Mouse (Mus musculus): ENCODE results near the gene Chfr. TPM values are rescaled to one million over a fixed set of nuclear protein-coding genes. Genes with fewer than 3 reads are reported as not detected.
"Not testable (repeated sequence)": the region's sequence is repeated elsewhere in the genome, so short reads cannot be mapped to it uniquely, and the experiment has no call there.

Chfr gene
- total RNA-seq, 4 experiments from 2014 or later: 25.6 to 46.9 (median 37.0) TPM

DNA sequence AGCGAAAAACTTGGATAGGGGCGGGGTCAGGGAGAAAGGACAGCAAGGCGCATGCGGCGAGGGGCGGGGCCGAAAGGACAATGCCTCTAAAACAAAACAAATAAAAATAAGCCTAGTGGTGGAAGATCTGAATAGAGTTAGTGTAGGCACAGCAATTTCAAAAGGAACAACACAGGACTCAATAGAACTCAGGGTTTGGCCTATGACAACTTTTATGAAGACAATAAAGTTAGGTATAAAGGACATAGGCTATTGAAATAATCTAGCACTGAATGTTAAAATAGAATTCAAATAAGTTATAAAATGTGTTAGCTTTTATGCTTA is 27.4 kb upstream of the Chfr start:
- no peak for DNase-seq

DNA sequence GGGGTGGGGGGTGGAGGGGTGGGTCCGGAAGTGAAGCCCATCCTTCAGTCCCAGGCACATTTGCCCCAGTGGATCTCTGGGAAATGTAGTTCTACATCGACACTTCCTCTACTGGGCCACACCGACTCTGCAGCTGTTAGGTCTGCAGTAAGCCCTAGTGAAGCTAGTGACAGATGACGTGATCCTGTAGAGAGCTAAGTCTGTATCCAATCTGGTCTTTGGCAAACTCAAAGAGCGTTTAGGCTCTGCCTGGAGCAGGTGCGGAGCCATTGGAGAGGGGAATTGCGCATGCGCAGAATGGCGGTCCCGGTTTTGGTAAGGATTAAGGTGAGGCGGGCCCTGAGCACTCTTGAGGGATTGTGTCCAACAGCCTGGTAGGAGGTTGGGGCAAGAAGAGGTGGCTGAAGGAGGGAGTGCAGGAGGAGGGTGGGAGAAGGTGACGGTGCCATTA is 25.6 kb upstream of the Chfr start, which contains the start of gene Zfp605:
Zfp605 (plus strand) TSS at position 102 of the 451 bp plus-strand sequence.
- peak; percentile 86 for DNase-seq

DNA sequence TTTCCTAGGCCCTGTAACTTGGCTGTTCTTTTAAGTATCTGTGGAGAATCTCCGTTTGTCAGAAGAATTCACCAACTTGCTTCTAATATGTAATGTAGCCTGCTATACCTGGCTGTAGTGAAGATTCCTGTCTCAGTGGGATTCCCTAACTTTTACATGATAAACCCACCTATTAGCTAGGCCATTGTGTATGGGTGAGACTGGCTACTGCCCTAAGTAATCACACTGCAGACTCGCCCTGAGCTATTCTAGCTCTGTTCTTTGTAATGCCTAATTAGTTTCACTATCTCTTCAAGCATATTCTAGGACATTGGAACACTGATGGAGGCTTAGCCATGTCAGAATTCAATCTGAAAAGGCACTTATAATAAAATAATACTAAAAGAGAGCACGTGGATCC is 13.3 kb upstream of the Chfr start:
- not testable (repeated sequence) for DNase-seq

DNA sequence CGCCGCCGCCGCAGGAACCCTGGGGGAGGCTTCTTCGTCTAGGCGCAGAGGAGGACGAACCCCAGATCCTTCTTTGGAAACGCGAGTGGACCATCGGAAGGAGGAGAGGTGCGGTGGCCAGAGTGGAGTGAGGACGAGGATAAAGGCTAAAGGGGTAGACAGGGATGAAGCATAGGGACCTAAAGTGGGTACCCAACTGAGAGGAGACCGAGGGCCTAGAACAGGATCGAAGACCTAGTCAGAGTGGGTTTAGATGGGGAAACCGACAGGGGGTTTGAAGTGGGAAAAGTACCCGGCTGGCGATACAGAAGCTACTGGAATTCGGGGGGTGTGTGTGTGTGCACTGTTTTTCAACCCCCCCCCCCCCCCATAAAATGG is 434 bp downstream of the Chfr start:
- no peak for DNase-seq

DNA sequence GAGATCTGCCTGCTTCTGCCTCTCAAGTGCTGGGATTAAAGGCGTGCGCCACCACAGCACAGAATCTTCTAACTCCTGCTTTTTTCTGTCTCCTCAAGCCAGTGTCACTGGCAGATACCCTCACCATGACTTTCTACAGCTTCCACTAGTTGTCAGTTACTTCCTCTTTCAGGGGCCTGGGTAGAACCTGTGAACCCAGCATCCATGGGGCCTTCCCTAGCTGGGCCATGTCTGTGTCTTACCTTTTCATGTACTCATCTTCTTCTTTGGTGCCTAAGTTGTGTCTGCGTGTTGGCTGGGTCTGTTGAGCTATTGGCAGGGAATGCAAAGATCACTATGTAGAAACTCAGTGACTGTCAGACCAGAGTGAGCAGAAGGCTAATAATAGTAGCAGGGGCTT is 2.2 kb downstream of the Chfr start:
- no peak for DNase-seq

DNA sequence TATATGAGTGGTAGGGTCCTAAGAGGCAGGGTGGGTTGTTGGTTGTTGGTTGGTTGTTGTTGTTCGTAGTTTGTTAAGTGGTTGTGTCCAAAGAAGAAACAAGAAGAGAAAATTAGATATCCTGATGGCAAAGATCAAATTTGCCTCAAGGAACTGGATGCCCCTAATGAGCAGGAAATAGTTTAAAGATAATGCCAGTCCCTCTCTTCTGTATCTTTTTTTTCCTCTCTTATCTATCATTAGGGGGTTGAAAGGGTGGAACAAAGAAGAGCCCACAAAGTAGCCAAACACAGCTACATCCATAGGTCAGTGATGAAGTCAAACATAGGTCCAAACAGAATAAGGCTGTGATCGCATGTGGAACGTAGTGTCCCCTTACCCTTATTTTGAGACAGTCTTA is 3.7 kb downstream of the Chfr start:
- no peak for DNase-seq

DNA sequence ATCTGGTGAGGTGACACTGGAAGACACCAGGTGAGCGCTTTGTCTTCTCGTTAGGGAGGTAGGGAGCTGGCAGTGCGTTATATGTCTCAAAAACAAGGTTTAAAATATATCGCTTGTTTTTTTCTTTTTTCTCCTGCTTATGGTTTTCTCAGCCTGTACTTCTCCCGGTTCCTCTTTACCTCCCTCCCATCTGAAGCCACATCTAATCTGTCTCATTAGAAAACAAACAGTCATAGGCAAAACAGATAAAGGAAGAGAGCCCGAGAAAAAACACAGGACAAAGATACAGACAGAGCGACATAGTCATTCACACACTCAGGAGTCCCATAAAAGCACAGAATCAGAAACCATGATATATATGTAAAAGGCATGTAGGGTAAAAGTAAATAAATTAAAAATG is 4.8 kb downstream of the Chfr start:
- DNase-seq: no peak

DNA sequence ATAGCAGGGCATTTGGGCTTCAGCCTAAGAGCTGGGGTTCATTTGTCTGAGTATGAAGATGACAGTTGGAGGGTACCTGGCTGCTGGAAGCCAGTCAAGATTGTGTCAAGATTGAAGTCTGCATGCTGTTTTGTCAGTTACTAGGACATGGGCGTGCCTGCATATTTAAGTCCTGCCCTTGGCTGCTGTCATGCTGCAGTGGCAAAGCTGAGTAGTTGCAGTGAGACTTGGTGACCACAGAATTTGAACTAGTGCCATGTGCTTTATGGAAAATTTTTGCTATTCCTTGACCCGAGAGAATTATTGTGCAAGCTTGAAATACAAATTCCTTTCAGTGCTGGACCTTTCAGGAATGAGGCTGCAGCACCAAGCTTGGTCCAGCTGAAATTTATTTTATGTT is 6.7 kb downstream of the Chfr start:
- DNase-seq: peak; percentile 46

DNA sequence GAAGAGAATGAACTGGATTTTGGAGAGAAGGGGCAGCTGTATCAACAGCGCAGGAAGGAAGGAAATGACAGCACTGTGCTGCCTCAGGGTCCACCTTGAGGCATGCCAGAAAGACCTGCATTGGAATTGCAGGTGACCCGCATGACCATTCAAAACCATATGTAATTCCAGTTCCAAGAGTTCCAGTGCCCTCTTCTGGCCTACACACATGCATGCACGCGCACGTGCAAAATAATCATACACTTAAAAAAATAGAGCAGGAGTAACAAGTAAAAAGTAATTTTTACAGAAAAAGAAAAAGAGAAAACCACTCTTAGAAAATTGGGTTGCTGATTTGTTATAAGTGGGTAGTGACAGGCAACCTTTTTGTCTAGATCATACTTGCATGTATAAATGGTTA is 7.4 kb downstream of the Chfr start:
- DNase-seq: no peak

DNA sequence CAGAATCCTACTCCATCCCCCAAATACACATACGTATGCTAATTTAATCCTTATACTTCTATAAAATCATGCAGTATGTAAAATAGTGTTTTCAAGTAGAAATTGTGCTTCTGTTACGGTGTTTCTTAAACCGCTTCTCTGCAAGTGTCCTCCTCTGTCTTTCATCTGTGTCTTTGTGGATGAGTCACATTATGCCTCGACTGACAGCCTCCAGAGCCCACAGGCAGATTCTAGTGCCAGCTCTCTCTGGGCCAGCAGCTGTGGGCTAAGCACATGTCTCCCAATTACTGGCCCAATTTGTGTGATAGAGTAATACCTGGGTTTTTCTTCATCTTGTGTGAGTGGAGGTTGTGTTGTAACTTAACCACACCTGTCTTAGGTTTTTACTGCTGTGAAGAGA is 33.7 kb downstream of the Chfr start:
- DNase-seq: no peak

DNA sequence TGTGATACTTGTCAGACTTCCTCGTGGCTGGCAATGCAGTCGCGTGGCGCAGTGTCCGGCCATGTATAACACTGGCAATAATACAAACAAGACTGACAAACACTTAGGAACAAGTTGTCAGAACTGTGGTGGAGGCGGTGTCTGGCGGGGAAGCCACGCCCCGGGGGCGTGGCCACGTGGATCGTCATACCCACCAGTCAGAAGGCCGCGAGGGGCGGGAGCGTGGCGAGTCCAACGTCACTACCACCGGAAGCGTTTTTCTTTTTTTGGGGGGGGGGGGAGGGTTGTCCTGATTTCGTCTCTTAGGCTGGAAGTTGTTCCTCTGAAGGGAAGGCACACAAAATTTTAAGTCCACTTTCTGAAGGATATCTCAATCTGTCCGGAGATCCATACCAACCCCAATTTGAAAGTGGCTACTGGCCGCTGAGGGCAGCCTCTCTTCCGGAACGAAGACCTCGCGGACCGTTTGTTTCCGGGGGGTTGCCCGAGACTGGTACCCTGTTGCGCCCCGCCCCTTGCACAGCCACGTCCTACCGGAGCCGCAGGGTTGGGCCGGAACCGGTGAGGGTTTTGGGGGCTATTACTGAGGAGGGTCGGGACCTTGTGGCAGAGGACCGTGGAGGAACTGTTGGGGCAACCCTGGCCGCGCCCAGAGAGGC is 40.8 kb downstream of the Chfr start, which contains the start of gene Golga3:
Golga3 (plus strand) TSS at position 340 of the 659 bp plus-strand sequence.
- DNase-seq: peak; percentile 92

DNA sequence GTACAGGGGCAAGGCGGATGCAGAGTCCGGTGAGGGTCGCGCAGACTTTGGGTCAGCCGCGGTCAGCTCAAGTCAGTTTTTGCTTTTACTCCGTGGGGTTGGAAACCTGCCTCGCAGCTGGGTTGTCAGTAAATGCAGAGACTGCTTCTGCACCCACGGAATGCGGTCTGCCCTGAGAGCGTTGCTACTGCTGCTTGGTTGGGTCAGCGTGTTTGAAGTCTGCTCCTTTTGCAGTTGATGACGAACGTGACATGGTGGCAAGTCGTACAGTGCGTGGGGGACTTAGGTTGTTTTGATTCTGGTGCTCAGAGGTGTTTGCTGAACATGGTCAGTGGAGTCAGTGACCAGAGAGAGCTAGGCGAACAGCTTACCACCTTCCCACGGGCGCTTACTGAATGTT is 41.4 kb downstream of the Chfr start:
- no peak for DNase-seq

DNA sequence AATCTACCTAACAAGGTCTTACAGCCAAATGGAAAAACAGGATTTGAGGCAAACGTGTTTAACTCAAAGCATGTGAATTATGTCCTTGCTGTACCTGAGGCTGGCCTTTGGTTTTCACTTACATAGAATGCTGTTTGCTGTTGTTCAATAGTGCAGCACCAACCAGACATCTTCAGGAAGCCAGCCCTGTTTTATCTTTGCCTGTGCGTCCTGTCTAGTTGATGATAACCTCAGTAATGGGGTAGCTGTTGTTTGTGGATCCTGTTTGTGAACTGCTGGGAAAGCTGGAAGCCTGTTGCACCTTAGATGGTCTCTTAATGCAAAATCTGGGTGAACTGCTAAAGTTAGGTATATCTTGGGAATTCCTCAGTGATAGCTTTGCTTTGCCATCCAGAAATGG is 43.0 kb downstream of the Chfr start:
- DNase-seq: no peak

DNA sequence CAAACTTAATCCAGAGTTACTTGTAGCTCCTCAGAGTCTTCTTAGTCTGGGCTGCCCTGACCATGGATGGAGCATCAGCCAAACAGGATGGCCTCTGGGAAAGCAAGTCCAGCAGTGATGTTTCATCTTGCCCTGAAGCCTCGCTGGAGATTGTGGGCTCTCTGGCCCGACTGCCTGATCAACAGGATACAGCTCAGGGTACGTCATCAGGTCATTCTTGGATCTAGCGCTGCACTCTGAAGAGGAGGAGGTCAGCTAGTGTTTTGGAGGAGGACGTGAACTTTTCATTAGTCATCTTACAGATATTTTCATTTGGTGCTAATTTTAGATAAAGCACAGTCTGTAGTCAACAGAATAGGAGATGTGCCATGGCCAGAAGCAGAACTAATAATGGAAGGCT is 46.1 kb downstream of the Chfr start:
- DNase-seq: peak; percentile 41

DNA sequence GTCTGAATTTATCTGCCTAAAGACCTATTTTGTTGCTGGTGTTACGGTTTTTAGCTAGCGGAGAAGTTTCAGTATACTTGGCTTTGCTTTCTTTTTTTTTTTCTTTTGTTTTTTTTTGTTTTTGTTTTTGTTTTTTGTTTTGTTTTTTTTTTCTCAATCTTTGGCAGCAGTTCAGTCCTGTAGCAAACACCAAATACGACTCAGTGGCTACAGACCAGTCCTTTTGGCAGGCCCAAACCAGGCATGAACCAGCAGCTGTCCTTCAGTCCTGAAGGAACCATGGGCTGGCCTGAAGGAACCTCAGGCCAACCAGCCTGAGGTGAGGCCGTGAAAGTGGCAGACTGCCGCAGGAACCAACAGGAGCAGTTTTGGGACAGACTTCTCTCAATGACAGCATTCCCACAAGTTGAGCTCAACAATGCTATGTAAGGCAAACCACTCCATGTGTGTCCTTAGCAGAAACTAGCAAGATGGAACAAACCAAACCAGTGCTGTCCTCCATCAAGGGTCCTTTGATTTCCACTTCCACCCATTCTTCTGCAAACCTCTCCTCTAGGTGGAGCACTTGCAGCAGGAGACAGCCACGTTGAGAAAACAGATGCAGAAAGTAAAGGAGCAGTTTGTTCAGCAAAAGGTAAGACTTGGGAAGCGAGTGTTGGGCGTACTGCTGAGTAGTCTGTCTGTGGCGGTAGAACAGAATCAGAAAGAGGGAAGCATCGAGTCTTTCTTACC is 67.7 kb downstream of the Chfr start:
- DNase-seq: no peak

DNA sequence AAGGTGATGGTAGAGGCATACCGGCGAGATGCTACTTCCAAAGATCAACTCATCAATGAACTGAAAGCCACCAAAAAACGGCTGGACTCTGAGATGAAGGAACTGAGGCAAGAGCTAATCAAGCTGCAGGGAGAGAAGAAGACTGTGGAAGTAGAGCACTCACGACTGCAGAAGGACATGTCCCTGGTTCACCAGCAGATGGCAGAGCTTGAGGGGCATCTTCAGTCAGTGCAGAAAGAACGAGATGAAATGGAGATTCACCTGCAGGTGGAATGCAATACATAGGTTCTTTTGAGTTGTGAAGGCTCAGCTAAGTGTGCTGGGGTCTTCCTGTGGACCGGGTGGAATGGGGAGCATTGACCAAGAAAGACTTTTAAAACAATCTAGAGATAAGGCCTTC is 69.1 kb downstream of the Chfr start:
- no peak for DNase-seq

DNA sequence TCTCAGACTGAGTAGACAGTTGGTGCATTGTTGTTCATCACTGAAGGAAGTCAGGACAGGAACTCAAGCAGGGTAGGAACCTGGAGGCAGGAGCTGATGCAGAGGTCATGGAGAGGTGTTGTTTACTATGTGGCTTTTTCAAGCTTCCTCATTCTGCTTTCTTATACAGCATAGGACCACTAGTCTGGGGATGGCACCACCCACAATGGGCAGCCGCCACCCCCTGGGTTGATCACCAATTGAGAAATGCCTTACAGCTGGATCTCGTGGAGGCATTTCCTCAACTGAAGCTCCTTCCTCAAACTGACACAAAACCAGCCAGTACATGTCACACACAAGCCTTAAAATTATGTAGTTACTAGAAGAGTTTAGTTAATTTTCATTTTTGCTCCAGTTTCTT is 75.7 kb downstream of the Chfr start:
- no peak for DNase-seq

DNA sequence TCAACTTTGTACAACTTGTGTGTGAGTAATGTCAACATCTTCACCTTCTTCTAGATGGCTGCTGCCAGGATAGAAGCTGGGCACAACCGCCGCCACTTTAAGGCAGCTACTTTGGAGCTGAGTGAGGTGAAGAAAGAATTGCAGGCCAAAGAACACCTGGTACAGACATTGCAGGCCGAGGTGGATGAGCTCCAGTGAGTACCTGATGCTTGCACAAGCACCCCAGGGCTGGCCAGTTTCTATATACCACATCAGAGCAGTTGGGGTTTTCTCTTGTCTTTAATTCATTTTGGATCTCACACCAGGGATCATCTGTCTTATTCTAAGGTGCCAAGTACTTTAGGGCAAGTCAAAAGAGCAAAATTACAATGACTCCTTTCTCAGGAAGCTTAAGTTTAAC is 81.1 kb downstream of the Chfr start:
- DNase-seq: no peak

DNA sequence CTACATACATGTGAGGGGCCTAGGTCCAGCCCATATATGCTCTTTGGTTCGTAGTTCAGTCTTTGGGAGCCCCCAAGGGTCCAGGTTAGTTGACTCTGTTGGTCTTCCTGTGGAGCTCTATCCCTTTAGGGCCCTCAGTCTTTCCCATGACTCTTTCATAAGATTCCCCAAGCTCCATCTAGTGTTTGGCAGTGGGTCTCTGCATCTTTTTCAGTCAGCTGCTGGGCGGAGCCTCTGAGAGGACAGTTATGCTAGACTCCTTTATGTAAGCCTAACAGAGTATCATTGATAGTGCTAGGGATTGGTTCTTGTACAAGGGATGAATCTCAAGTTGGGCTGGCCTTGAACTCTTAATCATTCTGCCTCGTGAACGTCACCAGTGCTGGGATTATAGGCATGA is 84.7 kb downstream of the Chfr start:
- DNase-seq: no peak

Other genes with a start within 250 kb of the Chfr start
- gene Gm15446, start 212.4 kb upstream of the Chfr start, total RNA-seq (2022): 10 to 100 TPM; 10.2 to 19.9 (median 15.1) TPM
- gene Zfp932, start 139.3 kb upstream of the Chfr start, total RNA-seq (2022): 10 to 100 TPM; 20.6 to 45.8 (median 33.3) TPM
- 10 to 100 TPM in 1 of 4 experiments, 1 to 10 TPM in 3; 6.7 to 19.1 (median 8.3) TPM for gene Gm17655, start 63.3 kb upstream of the Chfr start, total RNA-seq (2022)
- gene Gm35315, start 41.4 kb upstream of the Chfr start, total RNA-seq (2022): 1 to 10 TPM in 2 of 4 experiments, under 1 TPM in 2; 0.52 to 2.7 (median 1.6) TPM
- gene Plcxd1, start 35.9 kb upstream of the Chfr start, total RNA-seq (2022): under 1 TPM in 3 of 4 experiments, not detected in 1; 0.10 to 0.83 (median 0.22) TPM
- gene Gtpbp6, start 27.6 kb upstream of the Chfr start, total RNA-seq (2022): 10 to 100 TPM; 58.4 to 73.9 (median 65.9) TPM
- 1 to 10 TPM; 5.7 to 9.0 (median 7.7) TPM for gene Zfp605, start 25.8 kb upstream of the Chfr start, total RNA-seq (2022)
- 10 to 100 TPM; 41.4 to 51.2 (median 47.0) TPM for gene Golga3, start 40.9 kb downstream of the Chfr start, total RNA-seq (2022)
- gene Ankle2, start 95.2 kb downstream of the Chfr start, total RNA-seq (2022): 10 to 100 TPM; 44.0 to 55.5 (median 52.7) TPM
- gene Pgam5, start 134.1 kb downstream of the Chfr start, total RNA-seq (2022): 10 to 100 TPM; 49.0 to 59.0 (median 56.8) TPM
- 10 to 100 TPM in 1 of 4 experiments, 1 to 10 TPM in 3; 6.2 to 15.7 (median 9.6) TPM for gene Pxmp2, start 150.3 kb downstream of the Chfr start, total RNA-seq (2022)
- 1 to 10 TPM; 2.8 to 3.6 (median 3.1) TPM for gene Pole, start 150.5 kb downstream of the Chfr start, total RNA-seq (2022)
- gene P2rx2, start 207.4 kb downstream of the Chfr start, total RNA-seq (2022): 1 to 10 TPM; 1.1 to 2.2 (median 1.5) TPM
- gene Lrcol1, start 208.9 kb downstream of the Chfr start, total RNA-seq (2022): not detected

All from adrenal gland, adult 8-10 months (tissue).